Mouse (Mus musculus): ENCODE data around the gene Fam216a. TPM values are rescaled to one million over a fixed set of nuclear protein-coding genes. Genes with fewer than 3 reads are reported as not detected.
A peak's percentile ranks its signal among the peaks of the same experiment; 100 is the strongest.
"Not testable (repeated sequence)": the region's sequence is repeated elsewhere in the genome, so short reads cannot be mapped to it uniquely, and the experiment has no call there.

The Fam216a gene
- total RNA-seq (2021), result 10 to 100 TPM; 69.7 to 73.1 TPM

GRCm38 (mm10) chr5:122372192-122372769, at the start of gene Fam216a:
Fam216a (minus strand) TSS chr5:122372364.
- intact Hi-C loops (cut with DNase I), result loop anchor here (1.0 kb wide), 1 partner anchor 18 kb away; the partner anchor contains the start of genes Rad9b and Vps29
- peak; percentile 99 to 100 for DNase-seq (ENCODE audit: low spot score in 2 of 2)

GRCm38 (mm10) chr5:122421271-122422068, 49.3 kb upstream of the Fam216a start, which contains the start of gene Anapc7:
Anapc7 (plus strand) TSS chr5:122421693.
- intact Hi-C loops (cut with DNase I), result loop anchor here (5.0 kb wide), 1 partner anchor 306 kb away; no protein-coding TSS in a partner anchor
- DNase-seq (ENCODE audit: low spot score in 2 of 2), result no peak

GRCm38 (mm10) chr5:122420676-122421075, 48.5 kb upstream of the Fam216a start:
- intact Hi-C loops (cut with DNase I), result loop anchor here (5.0 kb wide), 1 partner anchor 307 kb away; no protein-coding TSS in a partner anchor
- not testable (repeated sequence) for DNase-seq (ENCODE audit: low spot score in 2 of 2)

- intact Hi-C loops (cut with DNase I), result no loop called here
- no peak for DNase-seq (ENCODE audit: low spot score in 2 of 2)
These were observed 43.3 kb upstream of the Fam216a start for GRCm38 (mm10) chr5:122415465-122415864.

GRCm38 (mm10) chr5:122414351-122414750, 42.2 kb upstream of the Fam216a start:
- no peak for DNase-seq (ENCODE audit: low spot score in 2 of 2)
- intact Hi-C loops (cut with DNase I), result no loop called here

GRCm38 (mm10) chr5:122412826-122413225, 40.7 kb upstream of the Fam216a start:
- intact Hi-C loops (cut with DNase I), result no loop called here

GRCm38 (mm10) chr5:122411892-122412291, 39.7 kb upstream of the Fam216a start:
- DNase-seq (ENCODE audit: low spot score in 2 of 2), result no peak
- intact Hi-C loops (cut with DNase I), result no loop called here

More at GRCm38 (mm10) chr5:122412826-122413225, 40.7 kb upstream of the Fam216a start:
- DNase-seq (ENCODE audit: low spot score in 2 of 2), result no peak

GRCm38 (mm10) chr5:122409692-122410645, 37.8 kb upstream of the Fam216a start:
- no peak for DNase-seq (ENCODE audit: low spot score in 2 of 2)
- intact Hi-C loops (cut with DNase I), result no loop called here

GRCm38 (mm10) chr5:122405537-122405936, 33.4 kb upstream of the Fam216a start:
- DNase-seq (ENCODE audit: low spot score in 2 of 2), result no peak
- intact Hi-C loops (cut with DNase I), result no loop called here

- DNase-seq (ENCODE audit: low spot score in 2 of 2), result no peak
- intact Hi-C loops (cut with DNase I), result loop anchor here (5.0 kb wide), 1 partner anchor 324 kb away; no protein-coding TSS in a partner anchor
These were observed 31.2 kb upstream of the Fam216a start for GRCm38 (mm10) chr5:122403362-122403761.

GRCm38 (mm10) chr5:122402772-122403171, 30.6 kb upstream of the Fam216a start:
- intact Hi-C loops (cut with DNase I), result loop anchor here (5.0 kb wide), 1 partner anchor 325 kb away; no protein-coding TSS in a partner anchor
- DNase-seq (ENCODE audit: low spot score in 2 of 2), result peak; percentile 61 to 67

GRCm38 (mm10) chr5:122402160-122402559, 30.0 kb upstream of the Fam216a start:
- no peak for DNase-seq (ENCODE audit: low spot score in 2 of 2)
- intact Hi-C loops (cut with DNase I), result loop anchor here (5.0 kb wide), 1 partner anchor 325 kb away; no protein-coding TSS in a partner anchor

GRCm38 (mm10) chr5:122401303-122401640, 29.1 kb upstream of the Fam216a start:
- intact Hi-C loops (cut with DNase I), result loop anchor here (2.0 to 5.0 kb wide), 2 partner anchors 226 to 326 kb away; no protein-coding TSS in a partner anchor
- DNase-seq (ENCODE audit: low spot score in 2 of 2), result peak; percentile 66 to 82

- DNase-seq (ENCODE audit: low spot score in 2 of 2), result peak; percentile 38 to 43
- intact Hi-C loops (cut with DNase I), result loop anchor here (2.0 to 5.0 kb wide), 2 partner anchors 226 to 327 kb away; no protein-coding TSS in a partner anchor
These were observed 28.6 kb upstream of the Fam216a start for GRCm38 (mm10) chr5:122400628-122401302.

GRCm38 (mm10) chr5:122399871-122400270, 27.7 kb upstream of the Fam216a start:
- intact Hi-C loops (cut with DNase I), result loop anchor here (2.0 to 5.0 kb wide), 2 partner anchors 227 to 327 kb away; no protein-coding TSS in a partner anchor

GRCm38 (mm10) chr5:122397495-122397894, 25.3 kb upstream of the Fam216a start:
- intact Hi-C loops (cut with DNase I), result no loop called here

More at GRCm38 (mm10) chr5:122399871-122400270, 27.7 kb upstream of the Fam216a start:
- no peak for DNase-seq (ENCODE audit: low spot score in 2 of 2)

GRCm38 (mm10) chr5:122396791-122397190, 24.6 kb upstream of the Fam216a start:
- intact Hi-C loops (cut with DNase I), result no loop called here
- DNase-seq (ENCODE audit: low spot score in 2 of 2), result no peak

More at GRCm38 (mm10) chr5:122397495-122397894, 25.3 kb upstream of the Fam216a start:
- DNase-seq (ENCODE audit: low spot score in 2 of 2), result no peak

GRCm38 (mm10) chr5:122393887-122394286, 21.7 kb upstream of the Fam216a start:
- intact Hi-C loops (cut with DNase I), result no loop called here
- peak; percentile 56 to 64 for DNase-seq (ENCODE audit: low spot score in 2 of 2)

All from left cerebral cortex, postnatal 36 days (tissue).